Mouse (Mus musculus): ENCODE results near the gene Thap8. TPM values are rescaled to one million over a fixed set of nuclear protein-coding genes. Genes with fewer than 3 reads are reported as not detected.

Gene Thap8
- polyA plus RNA-seq, 1 experiment from 2014 or later: 0.72 TPM

DNA sequence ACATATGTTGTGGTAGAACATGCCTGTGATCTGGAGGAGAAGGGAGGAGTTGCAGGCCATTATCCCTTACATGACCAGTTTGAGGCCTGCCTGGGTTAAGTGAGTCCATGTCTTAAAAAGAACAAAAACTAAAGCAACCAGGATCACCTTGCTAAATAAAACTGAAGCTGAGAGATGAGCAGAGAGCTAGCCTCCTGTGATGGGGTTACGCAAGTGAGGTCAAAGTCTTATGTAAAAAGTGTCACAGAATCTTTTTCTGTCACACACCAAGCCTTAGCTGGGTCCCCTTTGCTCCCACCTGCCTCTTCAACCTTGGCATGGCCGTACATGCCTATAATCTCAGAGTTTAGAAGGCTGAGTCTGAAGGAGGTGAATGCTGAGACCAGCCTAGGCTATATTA, 41.1 kb downstream of the Thap8 start:
- Histone ChIP-seq H3K27ac (no peak overlapping the region), H3K79me2 (ENCODE audit: inconsistent target) (no peaks in the 10 kb centered on the region), H3K4me3 (ENCODE audit: inconsistent target) (peak overlapping the region; percentile 43; the same call in 1 of the 2 replicates), H3K36me3 (ENCODE audit: inconsistent target) (no peaks in the 10 kb centered on the region)
- 88% methylated on average over 2 of the region's 2 CpGs for WGBS (ENCODE audit: missing documents)

GRCm38 (mm10) chr7:30321539-30322284, 41.8 kb downstream of the Thap8 start, which contains the start of gene E130208F15Rik:
E130208F15Rik (plus strand) TSS chr7:30321740.
- no peaks in the 10 kb centered on the region for H3K36me3 ChIP-seq (ENCODE audit: inconsistent target)
- WGBS (ENCODE audit: missing documents): under 1% methylated on average over 62 of the region's 63 CpGs
- peak within 1 kb of the TSS; percentile 64 for H3K27ac ChIP-seq
- no peaks in the 10 kb centered on the region for H3K79me2 ChIP-seq (ENCODE audit: inconsistent target)
- H3K4me3 ChIP-seq (ENCODE audit: inconsistent target): peak within 1 kb of the TSS; percentile 43

DNA sequence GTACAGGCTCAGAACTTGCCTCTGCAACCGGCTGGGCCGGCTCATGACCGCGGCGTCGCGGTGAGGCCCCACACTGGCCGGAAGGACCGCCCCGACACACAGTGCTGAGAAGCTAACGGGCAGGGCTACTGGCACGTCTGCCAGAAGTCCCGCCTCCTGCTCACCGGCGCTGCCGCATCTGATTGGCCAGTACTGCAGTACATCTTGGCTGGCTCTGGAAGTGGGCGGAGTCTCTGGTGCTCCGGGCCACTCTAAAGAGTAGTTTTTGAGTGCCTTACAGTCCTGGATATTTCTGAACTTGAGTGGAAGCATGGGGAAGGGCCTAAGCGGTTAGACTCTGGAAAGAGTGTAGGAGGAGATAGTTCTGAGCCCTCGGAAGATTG, 42.4 kb downstream of the Thap8 start:
- H3K4me3 ChIP-seq (ENCODE audit: inconsistent target): peak overlapping the region; percentile 42
- no peaks in the 10 kb centered on the region for H3K79me2 ChIP-seq (ENCODE audit: inconsistent target)
- 1% methylated on average over 20 of the region's 20 CpGs for WGBS (ENCODE audit: missing documents)

DNA sequence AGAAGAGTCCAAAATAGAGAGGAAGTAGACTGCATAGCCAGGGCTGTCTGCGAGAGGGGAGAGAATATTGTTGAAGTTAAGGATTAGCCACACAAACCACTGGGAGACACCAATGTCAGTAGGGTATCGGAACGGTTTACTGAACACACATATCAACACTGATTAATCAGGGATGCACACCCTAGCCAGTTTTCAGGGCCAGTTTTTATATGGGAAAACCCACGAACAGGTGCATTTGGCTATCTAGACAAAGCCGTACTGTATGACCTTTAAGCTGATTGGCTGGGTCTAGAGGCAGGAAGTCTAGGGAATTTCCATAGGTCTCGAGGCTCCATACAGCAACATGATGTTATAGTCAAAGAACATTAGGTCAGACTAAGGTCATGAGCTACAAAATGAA, 43.0 kb downstream of the Thap8 start:
- Histone ChIP-seq H3K4me3 (ENCODE audit: inconsistent target) (peak overlapping the region; percentile 42), H3K79me2 (ENCODE audit: inconsistent target) (no peaks in the 10 kb centered on the region), H3K27ac (peak overlapping the region; percentile 64), H3K36me3 (ENCODE audit: inconsistent target) (no peaks in the 10 kb centered on the region)
- 14% methylated on average over 6 of the region's 6 CpGs for WGBS (ENCODE audit: missing documents)

More for the DNA sequence above, 42.4 kb downstream of the Thap8 start:
- Histone ChIP-seq H3K27ac (peak overlapping the region; percentile 64), H3K36me3 (ENCODE audit: inconsistent target) (no peaks in the 10 kb centered on the region)

DNA sequence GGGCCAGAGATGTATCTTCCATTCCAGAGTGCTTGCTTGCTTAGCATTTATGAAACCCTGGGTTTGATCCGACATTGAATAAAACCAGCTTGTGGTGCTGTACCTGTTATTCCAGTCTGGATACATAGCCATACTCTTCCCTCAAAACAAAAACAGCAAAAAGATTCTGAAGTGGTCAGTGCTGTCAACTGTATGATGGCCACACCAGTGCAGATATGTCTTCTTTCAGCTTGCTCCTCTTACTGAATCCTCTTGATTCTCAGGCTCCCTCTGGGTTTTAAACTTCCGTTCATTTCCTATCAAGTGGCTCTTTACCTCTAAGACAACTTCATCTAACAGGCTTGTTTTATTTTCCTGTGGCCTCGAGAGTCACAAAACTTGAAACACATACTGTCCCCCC, 43.9 kb downstream of the Thap8 start, which contains the start of gene Sdhaf1:
Gene Sdhaf1, minus strand, starts transcription at position 101 of the 400 bp plus-strand sequence.
- no peaks in the 10 kb centered on the region for H3K79me2 ChIP-seq (ENCODE audit: inconsistent target)
- H3K27ac ChIP-seq: peak within 1 kb of the TSS; percentile 64
- H3K36me3 ChIP-seq (ENCODE audit: inconsistent target): no peaks in the 10 kb centered on the region
- peak within 1 kb of the TSS; percentile 42 for H3K4me3 ChIP-seq (ENCODE audit: inconsistent target)
- 88% methylated on average over 3 of the region's 3 CpGs for WGBS (ENCODE audit: missing documents)

GRCm38 (mm10) chr7:30324300-30324944, 44.5 kb downstream of the Thap8 start:
- H3K79me2 ChIP-seq (ENCODE audit: inconsistent target): no peaks in the 10 kb centered on the region
- no peaks in the 10 kb centered on the region for H3K36me3 ChIP-seq (ENCODE audit: inconsistent target)
- 89% methylated on average over 4 of the region's 5 CpGs for WGBS (ENCODE audit: missing documents)
- H3K27ac ChIP-seq: no peak overlapping the region
- no peak overlapping the region for H3K4me3 ChIP-seq (ENCODE audit: inconsistent target)

GRCm38 (mm10) chr7:30325364-30325763, 45.5 kb downstream of the Thap8 start:
- Histone ChIP-seq H3K79me2 (ENCODE audit: inconsistent target) (no peaks in the 10 kb centered on the region), H3K27ac (no peak overlapping the region), H3K4me3 (ENCODE audit: inconsistent target) (no peak overlapping the region), H3K36me3 (ENCODE audit: inconsistent target) (no peaks in the 10 kb centered on the region)
- 55% methylated on average over 2 of the region's 2 CpGs for WGBS (ENCODE audit: missing documents)

DNA sequence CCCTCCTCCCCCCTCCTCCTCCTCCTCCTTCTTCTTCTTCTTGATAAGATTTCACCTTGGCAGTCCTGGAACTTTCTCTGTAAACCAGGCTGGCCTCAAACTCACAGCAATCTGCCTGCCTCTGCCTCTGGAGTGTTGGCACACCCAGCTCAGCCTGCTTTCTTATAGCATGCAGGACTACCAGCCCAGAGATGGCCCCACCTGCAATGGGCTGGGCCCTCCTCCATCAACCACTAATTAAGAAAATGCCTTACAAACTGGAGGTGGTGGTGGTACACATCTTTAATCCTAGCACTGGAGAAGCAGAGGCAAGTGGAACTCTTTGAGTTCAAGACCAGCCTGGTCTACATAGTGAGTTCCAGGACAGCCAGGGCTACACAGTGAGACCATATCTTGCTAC, 46.5 kb downstream of the Thap8 start:
- H3K36me3 ChIP-seq (ENCODE audit: inconsistent target): no peaks in the 10 kb centered on the region
- no peak overlapping the region for H3K27ac ChIP-seq
- H3K4me3 ChIP-seq (ENCODE audit: inconsistent target): no peak overlapping the region
- H3K79me2 ChIP-seq (ENCODE audit: inconsistent target): no peaks in the 10 kb centered on the region

DNA sequence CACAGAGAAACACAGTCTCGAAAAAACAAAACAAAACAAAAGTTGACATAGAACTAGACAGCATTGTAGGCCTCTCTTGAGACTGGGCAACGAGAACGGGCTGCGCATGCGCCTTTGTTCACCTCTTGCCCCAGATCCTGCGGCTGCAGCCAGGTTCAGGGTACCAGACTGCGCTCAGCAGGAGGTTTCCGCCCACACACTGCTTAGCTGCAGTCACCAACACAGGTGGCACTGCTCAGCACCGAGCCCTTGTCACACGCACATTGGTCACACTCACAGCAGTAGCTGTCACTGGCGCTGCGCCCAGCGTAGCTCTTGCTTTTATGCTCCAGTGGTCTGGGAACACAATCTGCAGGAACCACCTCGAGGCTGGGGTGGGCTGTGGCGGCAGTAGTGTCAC, 47.2 kb downstream of the Thap8 start:
- Histone ChIP-seq H3K36me3 (ENCODE audit: inconsistent target) (no peaks in the 10 kb centered on the region), H3K4me3 (ENCODE audit: inconsistent target) (no peak overlapping the region), H3K27ac (no peak overlapping the region), H3K79me2 (ENCODE audit: inconsistent target) (no peaks in the 10 kb centered on the region)
- 81% methylated on average over 15 of the region's 15 CpGs for WGBS (ENCODE audit: missing documents)

GRCm38 (mm10) chr7:30328379-30328778, 48.5 kb downstream of the Thap8 start:
- 80% methylated on average over 10 of the region's 10 CpGs for WGBS (ENCODE audit: missing documents)
- no peak overlapping the region for H3K27ac ChIP-seq
- no peaks in the 10 kb centered on the region for H3K36me3 ChIP-seq (ENCODE audit: inconsistent target)
- H3K79me2 ChIP-seq (ENCODE audit: inconsistent target): no peaks in the 10 kb centered on the region
- H3K4me3 ChIP-seq (ENCODE audit: inconsistent target): no peak overlapping the region

DNA sequence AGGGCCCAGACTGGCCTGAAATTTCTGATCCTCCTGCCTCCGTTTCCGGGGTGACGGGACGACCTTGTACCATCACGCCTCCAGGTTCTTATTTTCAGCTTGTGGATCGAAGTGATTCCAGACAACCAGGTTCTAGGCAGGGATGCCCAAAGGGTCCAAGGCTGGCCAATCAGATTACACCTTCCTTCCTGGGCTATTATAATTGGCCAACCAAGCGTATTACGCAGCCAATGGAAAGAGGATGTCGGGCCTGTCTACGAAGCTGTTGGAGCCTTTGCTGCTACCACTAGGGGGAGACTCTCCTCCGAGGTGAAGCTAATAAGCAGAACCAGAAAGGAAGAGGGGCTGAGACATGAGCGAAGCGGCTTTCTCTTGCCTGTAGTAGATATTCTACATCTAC, 52.0 kb downstream of the Thap8 start:
- Histone ChIP-seq H3K4me3 (ENCODE audit: inconsistent target) (no peak overlapping the region), H3K79me2 (ENCODE audit: inconsistent target) (no peaks in the 10 kb centered on the region), H3K27ac (no peak overlapping the region), H3K36me3 (ENCODE audit: inconsistent target) (no peaks in the 10 kb centered on the region)
- WGBS (ENCODE audit: missing documents): 11% methylated on average over 13 of the region's 13 CpGs

DNA sequence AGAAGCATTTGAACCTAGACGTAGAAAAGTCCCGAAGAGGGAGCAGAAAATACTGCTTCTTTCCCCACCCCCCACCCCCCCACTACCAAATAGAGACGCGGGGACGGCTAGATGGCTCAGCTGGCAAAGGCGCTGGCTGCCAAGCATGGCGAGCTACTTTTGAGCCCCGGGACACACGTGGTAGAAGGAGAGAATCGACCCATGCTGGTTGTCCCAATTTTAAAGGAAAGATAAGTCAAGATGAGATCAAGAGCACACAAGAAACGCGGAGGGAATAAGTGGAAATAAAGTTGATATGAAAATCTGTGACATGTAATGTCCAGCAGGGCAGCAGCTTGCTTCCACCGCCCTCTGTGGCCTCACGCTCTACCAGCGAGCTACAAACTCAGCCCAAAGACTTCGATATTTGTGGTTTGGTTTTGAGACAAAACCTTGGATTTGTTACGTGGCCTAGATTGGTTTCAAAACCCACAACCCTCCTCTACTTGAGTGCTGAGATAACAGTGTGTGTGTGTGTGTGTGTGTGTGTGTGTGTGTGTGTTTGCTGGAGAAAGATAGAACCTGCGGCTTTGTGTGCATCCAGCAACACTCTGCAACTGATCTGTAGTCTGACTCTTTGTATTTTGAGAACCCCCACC, 52.8 kb downstream of the Thap8 start:
- no peak overlapping the region for H3K4me3 ChIP-seq (ENCODE audit: inconsistent target)
- no peak overlapping the region for H3K27ac ChIP-seq
- H3K79me2 ChIP-seq (ENCODE audit: inconsistent target): no peaks in the 10 kb centered on the region
- H3K36me3 ChIP-seq (ENCODE audit: inconsistent target): no peaks in the 10 kb centered on the region
- WGBS (ENCODE audit: missing documents): 36% methylated on average over 12 of the region's 18 CpGs

DNA sequence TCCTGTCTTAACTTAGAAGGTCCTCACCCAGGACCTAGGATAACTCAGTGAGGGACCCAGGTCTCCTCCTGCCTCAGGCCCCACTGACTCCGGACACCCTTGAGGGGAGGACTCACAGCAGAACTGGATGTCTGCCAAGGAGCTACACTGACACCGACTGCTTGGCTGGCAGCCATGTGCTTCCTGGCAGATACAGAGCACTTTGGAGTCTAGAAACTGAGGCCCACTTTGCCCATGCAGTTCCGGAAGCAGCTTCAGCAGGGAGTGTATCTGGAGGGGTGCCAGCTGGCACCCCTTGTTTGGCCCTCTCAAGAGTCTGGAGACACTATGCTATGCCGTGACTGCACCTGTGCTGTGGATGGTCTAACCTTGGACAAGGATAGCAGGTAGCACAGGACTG, 53.5 kb downstream of the Thap8 start:
- WGBS (ENCODE audit: missing documents): 7% methylated on average over 4 of the region's 4 CpGs

GRCm38 (mm10) chr7:30334563-30334962, 54.7 kb downstream of the Thap8 start:
- no peaks in the 10 kb centered on the region for H3K36me3 ChIP-seq (ENCODE audit: inconsistent target)
- 83% methylated on average over 5 of the region's 5 CpGs for WGBS (ENCODE audit: missing documents)

More for the DNA sequence above, 53.5 kb downstream of the Thap8 start:
- H3K36me3 ChIP-seq (ENCODE audit: inconsistent target): no peaks in the 10 kb centered on the region
- H3K4me3 ChIP-seq (ENCODE audit: inconsistent target): no peak overlapping the region
- H3K27ac ChIP-seq: no peak overlapping the region
- H3K79me2 ChIP-seq (ENCODE audit: inconsistent target): no peaks in the 10 kb centered on the region

GRCm38 (mm10) chr7:30335688-30336087, 55.8 kb downstream of the Thap8 start:
- Histone ChIP-seq H3K79me2 (ENCODE audit: inconsistent target) (no peaks in the 10 kb centered on the region), H3K4me3 (ENCODE audit: inconsistent target) (no peak overlapping the region), H3K36me3 (ENCODE audit: inconsistent target) (no peaks in the 10 kb centered on the region), H3K27ac (no peak overlapping the region)
- WGBS (ENCODE audit: missing documents): 89% methylated on average over 6 of the region's 6 CpGs

More at GRCm38 (mm10) chr7:30334563-30334962, 54.7 kb downstream of the Thap8 start:
- no peak overlapping the region for H3K4me3 ChIP-seq (ENCODE audit: inconsistent target)
- no peaks in the 10 kb centered on the region for H3K79me2 ChIP-seq (ENCODE audit: inconsistent target)
- H3K27ac ChIP-seq: no peak overlapping the region

Data from macrophage (primary cell).